Mouse (Mus musculus) kidney, adult 2 months (tissue): Measurements from ENCODE around the gene Rpl22. TPM values are rescaled to one million over a fixed set of nuclear protein-coding genes. Genes with fewer than 3 reads are reported as not detected.

Experiments used
- DNase-seq: peaks from one replicate; pipeline ENCODE4 v3.0.0; 2021
- H3K27ac ChIP-seq: fragments of 200-500 bp; 2 replicates; pipeline ENCODE4 v1.5.1; 2012; ENCODE audit warnings: low read depth, low read length, control low read depth, inconsistent platforms; ENCODE audit not compliant: insufficient read depth
- H3K27me3 ChIP-seq: fragments of 200-500 bp; replicated peaks from 2 replicates; pipeline ENCODE4 v1.6.1; 2012; ENCODE audit warnings: mild to moderate bottlenecking, moderate library complexity, low read length, inconsistent platforms; ENCODE audit not compliant: control insufficient read depth, insufficient read depth
- H3K36me3 ChIP-seq: fragments of 200-500 bp; 2 replicates; pipeline ENCODE4 v1.6.1; 2012; ENCODE audit warnings: mild to moderate bottlenecking, moderate library complexity, low read length, inconsistent platforms; ENCODE audit not compliant: control insufficient read depth, insufficient read depth
- H3K4me1 ChIP-seq: fragments of 200-500 bp; 2 replicates; pipeline ENCODE4 v1.6.1; 2011; ENCODE audit warnings: low read length; ENCODE audit not compliant: control insufficient read depth, insufficient read depth
- H3K4me3 ChIP-seq: fragments of 200-500 bp; 2 replicates; pipeline ENCODE4 v1.5.1; 2011; ENCODE audit warnings: mild to moderate bottlenecking, low read depth, low read length, control low read depth; ENCODE audit not compliant: insufficient read depth
- CTCF ChIP-seq: fragments of 200-500 bp; conservative IDR thresholded peaks from 2 replicates; pipeline ENCODE4 v1.5.1; 2011; ENCODE audit warnings: low read depth, mild to moderate bottlenecking, control low read depth, low read length, moderate library complexity, mixed read lengths; ENCODE audit not compliant: insufficient read depth, insufficient read length
- POLR2A ChIP-seq: fragments of 200-500 bp; IDR thresholded peaks from one replicate; pipeline ENCODE4 v1.6.1; 2011; ENCODE audit warnings: low read depth, low read length, control low read depth
- WGBS: fragments of 180-500 bp; shearing (Covaris S2); methylation state at CpG from one replicate; pipeline ENCODE4 v1.1.7; 2018; 5-methylcytosine and 5-hydroxymethylcytosine counted together
- polyA plus RNA-seq: library from polyadenylated mRNA; depleted of rRNA; stranded (reverse); fragments of >200 nt; gene quantifications from 2 replicates; pipeline ENCODE4 v1.2.3, GENCODE M21; 2012

Gene Rpl22
- polyA plus RNA-seq, 1 experiment: 90.1 TPM

- H3K27me3 ChIP-seq: no peaks in the 10 kb centered on the region
- no peaks in the 10 kb centered on the region for H3K36me3 ChIP-seq
- H3K4me1 ChIP-seq: no peaks in the 10 kb centered on the region
- TF ChIP-seq POLR2A (no peak), CTCF (peak; percentile 74)
- WGBS: 9% methylated on average over 70 of the region's 70 CpGs
- H3K27ac ChIP-seq: no peak overlapping the region
- H3K4me3 ChIP-seq: no peak overlapping the region
- peak; percentile 81 for DNase-seq
Measured at GRCm38 (mm10) chr4:152283186-152283950, 42.2 kb upstream of the Rpl22 start.

- peak; percentile 84 for DNase-seq
- H3K36me3 ChIP-seq: no peaks in the 10 kb centered on the region
- no peaks in the 10 kb centered on the region for H3K4me1 ChIP-seq
- TF ChIP-seq CTCF (peak; percentile 67), POLR2A (no peak)
- H3K4me3 ChIP-seq: no peak overlapping the region
- no peaks in the 10 kb centered on the region for H3K27me3 ChIP-seq
- no peak overlapping the region for H3K27ac ChIP-seq
- WGBS: 3% methylated on average over 10 of the region's 10 CpGs
Measured at GRCm38 (mm10) chr4:152285505-152285904, 40.0 kb upstream of the Rpl22 start.

GRCm38 (mm10) chr4:152286183-152286582 is 39.4 kb upstream of the Rpl22 start:
- H3K27me3 ChIP-seq: no peaks in the 10 kb centered on the region
- no peak for TF ChIP-seq POLR2A
- TF ChIP-seq CTCF: no peak
- no peak overlapping the region for H3K4me3 ChIP-seq

GRCm38 (mm10) chr4:152286887-152287286 is 38.7 kb upstream of the Rpl22 start:
- 5% methylated on average over 26 of the region's 26 CpGs for WGBS
- H3K27me3 ChIP-seq: no peaks in the 10 kb centered on the region
- no peak overlapping the region for H3K4me3 ChIP-seq
- DNase-seq: peak; percentile 73
- H3K4me1 ChIP-seq: no peaks in the 10 kb centered on the region
- no peaks in the 10 kb centered on the region for H3K36me3 ChIP-seq
- no peak for TF ChIP-seq CTCF
- no peak for TF ChIP-seq POLR2A
- H3K27ac ChIP-seq: no peak overlapping the region

More at GRCm38 (mm10) chr4:152286183-152286582, 39.4 kb upstream of the Rpl22 start:
- 4% methylated on average over 32 of the region's 32 CpGs for WGBS
- no peaks in the 10 kb centered on the region for H3K4me1 ChIP-seq
- H3K36me3 ChIP-seq: no peaks in the 10 kb centered on the region
- H3K27ac ChIP-seq: no peak overlapping the region
- DNase-seq: no peak

GRCm38 (mm10) chr4:152287317-152288120 is 38.0 kb upstream of the Rpl22 start:
- TF ChIP-seq POLR2A (no peak), CTCF (no peak)
- no peaks in the 10 kb centered on the region for H3K36me3 ChIP-seq
- H3K27ac ChIP-seq: no peak overlapping the region
- DNase-seq: no peak
- no peaks in the 10 kb centered on the region for H3K4me1 ChIP-seq
- 17% methylated on average over 19 of the region's 19 CpGs for WGBS
- no peaks in the 10 kb centered on the region for H3K27me3 ChIP-seq
- H3K4me3 ChIP-seq: no peak overlapping the region

GRCm38 (mm10) chr4:152288398-152288945 is 37.1 kb upstream of the Rpl22 start:
- Histone ChIP-seq H3K4me3 (no peak overlapping the region), H3K4me1 (no peaks in the 10 kb centered on the region), H3K27ac (no peak overlapping the region), H3K27me3 (no peaks in the 10 kb centered on the region), H3K36me3 (no peaks in the 10 kb centered on the region)
- TF ChIP-seq CTCF (no peak), POLR2A (no peak)
- DNase-seq: no peak
- WGBS: 50% methylated on average over 18 of the region's 18 CpGs

- TF ChIP-seq POLR2A (no peak), CTCF (no peak)
- Histone ChIP-seq H3K4me3 (no peak overlapping the region), H3K27ac (no peak overlapping the region), H3K4me1 (no peaks in the 10 kb centered on the region), H3K27me3 (no peaks in the 10 kb centered on the region), H3K36me3 (no peaks in the 10 kb centered on the region)
- WGBS: 7% methylated on average over 39 of the region's 39 CpGs
- DNase-seq: no peak
Measured at GRCm38 (mm10) chr4:152290385-152290784, 35.2 kb upstream of the Rpl22 start.
